Mouse (Mus musculus) ovary, postnatal 14 days (tissue): ENCODE results near the gene Pigm.

ENCODE experiments used
- DNase-seq: peaks from one replicate; pipeline ENCODE4 v3.0.0; 2022; ENCODE audit warnings: low spot score

The Pigm gene

DNA sequence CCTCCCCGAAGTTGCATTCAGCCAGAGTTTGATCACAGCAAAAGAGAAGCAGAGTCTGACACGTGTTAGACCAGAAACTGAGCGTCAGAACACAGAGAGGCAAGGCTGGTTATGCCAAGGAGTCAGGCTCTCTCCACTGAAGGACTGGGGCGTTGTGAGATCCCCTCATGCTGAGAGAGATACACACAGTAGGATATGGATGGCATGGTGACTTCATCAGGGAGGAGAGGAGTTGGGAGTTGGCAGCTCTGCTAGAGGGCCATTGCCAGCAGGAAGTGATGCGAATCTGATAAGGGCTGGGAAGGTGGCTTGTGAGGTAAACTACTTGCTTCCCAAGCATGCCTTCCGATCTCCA, 37.9 kb downstream of the Pigm start:
- DNase-seq: no peak

DNA sequence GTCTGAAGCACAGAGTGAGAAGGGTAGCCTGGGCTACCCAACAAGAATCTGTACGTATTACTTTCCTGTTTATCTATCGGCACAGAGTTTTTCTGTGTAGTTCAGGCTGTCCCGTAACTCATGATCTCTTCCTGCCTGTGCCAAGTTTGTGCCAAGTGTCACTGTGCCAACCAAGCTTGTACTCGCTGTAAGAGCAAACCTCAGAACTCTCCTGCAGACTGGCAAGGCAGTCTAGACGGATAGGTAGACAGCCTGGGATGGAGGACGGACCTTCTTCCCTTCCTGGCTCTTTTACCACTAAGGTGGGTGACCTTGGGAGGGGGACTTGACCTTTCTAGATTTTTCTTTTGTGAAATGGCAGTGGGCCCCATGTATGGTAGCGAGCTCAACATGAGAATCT, 38.7 kb downstream of the Pigm start:
- DNase-seq: no peak

- DNase-seq: no peak
Measured at GRCm38 (mm10) chr1:172418173-172418572, 41.8 kb downstream of the Pigm start.

GRCm38 (mm10) chr1:172418642-172419041, 42.3 kb downstream of the Pigm start:
- no peak for DNase-seq

- DNase-seq: no peak
Measured at GRCm38 (mm10) chr1:172420181-172420580, 43.8 kb downstream of the Pigm start.

DNA sequence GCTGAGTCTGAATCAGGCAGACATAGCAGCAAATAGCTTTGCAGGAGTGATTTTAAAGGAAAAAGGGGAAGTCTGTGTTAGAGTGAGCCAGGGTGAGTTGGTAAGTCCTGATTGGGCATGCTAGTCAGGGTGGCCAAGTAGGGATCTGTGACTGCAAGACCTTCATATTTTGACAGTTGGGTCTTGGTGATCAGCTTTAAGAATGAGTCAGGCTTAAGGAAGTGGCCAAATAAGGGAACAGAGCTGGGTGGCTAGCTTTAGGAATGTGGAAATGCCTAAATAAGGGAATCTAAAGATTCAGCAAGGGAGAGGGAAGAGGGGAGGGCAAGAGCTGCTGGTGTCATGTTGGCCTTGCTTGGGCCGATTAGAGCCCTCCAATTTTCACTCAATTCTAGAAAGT, 47.0 kb downstream of the Pigm start:
- no peak for DNase-seq

DNA sequence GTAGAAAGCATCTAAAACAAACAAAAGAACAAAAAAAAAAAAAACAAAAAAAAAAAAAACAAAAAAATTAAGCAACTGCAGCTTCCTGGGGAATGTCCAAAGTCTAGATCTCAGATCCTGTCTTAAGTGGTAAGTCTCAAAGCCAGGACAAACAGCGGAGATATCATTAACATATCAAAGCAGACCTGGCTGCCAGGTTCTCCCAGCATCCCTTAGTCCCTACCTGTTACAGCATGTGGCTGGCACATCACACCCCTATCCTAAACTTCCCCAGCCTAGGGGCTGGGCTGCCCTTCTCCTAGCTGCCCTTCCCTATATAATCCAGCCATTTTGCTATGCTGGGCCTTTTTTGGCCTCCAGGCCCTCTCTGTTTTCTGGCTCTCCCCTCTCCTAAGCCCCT, 50.1 kb downstream of the Pigm start:
- DNase-seq: no peak

GRCm38 (mm10) chr1:172427841-172428240, 51.5 kb downstream of the Pigm start:
- no peak for DNase-seq

GRCm38 (mm10) chr1:172428614-172429013, 52.3 kb downstream of the Pigm start:
- DNase-seq: no peak

- DNase-seq: no peak
Measured at GRCm38 (mm10) chr1:172430731-172431220, 54.4 kb downstream of the Pigm start.

DNA sequence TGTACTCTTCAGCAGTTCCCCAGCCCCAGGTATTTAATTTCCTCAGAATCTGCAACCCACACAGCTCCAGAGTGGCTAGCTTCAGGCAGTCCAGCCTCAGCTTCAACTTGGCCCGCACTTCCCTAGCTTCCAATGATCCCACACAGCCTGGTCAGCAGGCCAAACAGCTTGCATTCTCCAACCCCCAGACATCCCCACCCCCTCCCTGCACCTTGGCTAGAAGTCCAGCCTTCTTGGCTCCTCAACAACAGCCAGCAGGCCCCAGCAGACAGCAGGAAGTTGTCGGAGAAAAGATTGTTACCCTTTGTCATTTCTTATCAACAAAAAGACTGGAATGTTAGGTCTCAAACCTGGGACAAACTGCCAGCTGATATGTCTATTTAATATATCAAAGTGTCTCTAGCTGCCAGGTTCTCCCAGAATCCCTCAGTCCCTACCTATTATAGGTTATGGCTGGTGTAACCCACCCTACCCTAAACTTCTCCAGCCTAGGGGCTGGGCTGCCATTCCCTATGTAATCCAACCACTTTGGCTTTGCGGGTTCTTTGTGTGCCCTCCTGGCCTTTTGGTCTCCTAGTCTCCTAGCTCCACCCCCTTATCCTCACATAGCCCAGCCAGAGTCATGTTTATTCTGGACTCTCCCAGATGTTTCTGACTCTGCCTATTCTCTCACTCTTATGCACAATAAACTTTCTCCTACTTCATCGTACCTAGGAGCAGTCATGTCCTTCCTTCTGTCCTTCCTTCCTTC, 55.7 kb downstream of the Pigm start:
- peak; percentile 45 for DNase-seq

- no peak for DNase-seq
Measured at GRCm38 (mm10) chr1:172432587-172432955, 56.2 kb downstream of the Pigm start.

- DNase-seq: no peak
Measured at GRCm38 (mm10) chr1:172433012-172433850, 56.9 kb downstream of the Pigm start.
